Mouse (Mus musculus) testis, postnatal 14 days (tissue): Measurements from ENCODE around the gene Mepe.

Source experiments
- DNase-seq: peaks from one replicate; pipeline ENCODE4 v3.0.0; 2021; ENCODE audit warnings: low spot score

Gene Mepe

GRCm38 (mm10) chr5:104351874-104352273 is 26.7 kb downstream of the Mepe start:
- DNase-seq = no peak

GRCm38 (mm10) chr5:104357575-104357974 is 32.4 kb downstream of the Mepe start:
- no peak for DNase-seq

- no peak for DNase-seq
Measured at GRCm38 (mm10) chr5:104358592-104358991, 33.5 kb downstream of the Mepe start.

GRCm38 (mm10) chr5:104359257-104359656 is 34.1 kb downstream of the Mepe start:
- no peak for DNase-seq

GRCm38 (mm10) chr5:104370580-104370979 is 45.5 kb downstream of the Mepe start:
- no peak for DNase-seq

DNA sequence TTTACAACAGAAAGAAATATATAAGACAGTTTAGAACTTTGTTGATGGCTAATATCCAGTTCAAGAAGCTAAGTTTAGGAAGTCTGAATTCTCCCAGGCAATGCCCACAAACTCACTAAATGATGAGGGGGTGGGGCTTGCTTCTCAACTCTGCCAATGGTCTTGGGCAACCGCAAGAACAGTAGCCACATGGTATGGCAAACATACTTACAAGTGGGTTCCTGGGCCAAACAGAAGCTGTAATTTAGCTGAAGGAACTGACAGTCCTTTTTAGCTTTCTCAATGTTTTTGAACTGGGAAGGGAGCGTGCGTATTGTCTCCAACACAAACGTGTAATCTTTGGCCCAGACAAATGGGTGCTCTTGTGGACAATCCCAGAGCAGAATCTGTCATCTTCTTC is 46.2 kb downstream of the Mepe start:
- no peak for DNase-seq

- no peak for DNase-seq
Measured at GRCm38 (mm10) chr5:104373648-104374307, 48.6 kb downstream of the Mepe start.

- DNase-seq = peak; percentile 78
Measured at GRCm38 (mm10) chr5:104374308-104374660, 49.2 kb downstream of the Mepe start.

DNA sequence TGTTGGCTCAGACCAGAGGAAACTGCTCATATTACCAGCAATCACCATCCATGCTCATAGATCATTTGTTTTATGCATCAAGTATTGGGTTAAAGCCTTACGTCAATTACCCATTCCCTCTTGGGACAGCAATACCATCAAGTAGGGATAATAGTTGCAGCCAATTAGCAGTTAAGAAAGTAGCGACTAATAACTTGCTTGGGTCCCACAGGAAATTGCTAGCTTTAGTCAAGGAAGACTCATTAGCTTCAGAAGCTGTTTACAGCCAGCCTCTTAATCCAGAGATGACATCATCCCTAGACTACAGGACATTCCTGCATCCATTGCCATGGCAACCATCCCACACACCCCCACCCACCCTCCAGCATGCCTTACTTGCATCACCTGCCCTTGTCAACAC is 50.0 kb downstream of the Mepe start:
- no peak for DNase-seq

- DNase-seq = no peak
Measured at GRCm38 (mm10) chr5:104376890-104377289, 51.8 kb downstream of the Mepe start.

- no peak for DNase-seq
Measured at GRCm38 (mm10) chr5:104380574-104380973, 55.4 kb downstream of the Mepe start.

DNA sequence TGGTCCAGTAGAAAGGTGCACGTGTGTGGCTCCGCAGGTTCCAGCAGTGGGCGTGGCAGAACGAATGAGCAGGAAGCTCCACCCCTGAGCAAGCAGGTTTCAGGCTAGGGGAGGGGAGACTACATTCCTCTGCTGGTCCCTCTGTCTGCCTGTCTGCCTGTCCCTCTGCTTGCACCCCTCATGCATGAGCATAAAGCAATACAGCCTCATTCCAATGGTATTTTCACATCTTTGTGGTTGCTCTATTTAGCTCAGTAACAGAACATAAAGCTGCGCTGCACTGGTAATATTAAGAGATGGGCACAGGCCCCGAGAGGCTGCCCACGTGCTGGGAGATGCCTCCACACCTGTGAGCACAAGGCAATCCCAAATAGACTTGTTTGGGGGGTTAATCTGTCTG is 56.5 kb downstream of the Mepe start:
- no peak for DNase-seq

DNA sequence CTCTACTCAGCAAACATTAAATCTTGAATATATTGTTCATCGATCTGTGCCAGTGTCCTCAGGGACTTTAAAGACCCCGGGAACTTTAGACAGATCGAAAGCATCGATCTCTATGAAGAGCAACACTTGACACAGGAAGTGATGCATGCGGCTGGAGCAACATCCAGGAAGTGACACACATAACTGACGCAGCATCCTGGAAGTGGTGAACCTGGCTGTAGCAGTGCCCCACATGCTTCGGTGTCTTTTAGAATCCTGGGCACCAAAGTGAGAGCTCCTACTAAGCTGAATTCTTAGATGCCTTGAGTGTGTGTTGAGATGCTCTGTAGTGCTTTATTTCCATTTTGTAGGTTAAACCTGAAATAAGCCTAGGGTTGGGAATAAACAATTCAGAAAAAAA is 59.4 kb downstream of the Mepe start:
- no peak for DNase-seq

DNA sequence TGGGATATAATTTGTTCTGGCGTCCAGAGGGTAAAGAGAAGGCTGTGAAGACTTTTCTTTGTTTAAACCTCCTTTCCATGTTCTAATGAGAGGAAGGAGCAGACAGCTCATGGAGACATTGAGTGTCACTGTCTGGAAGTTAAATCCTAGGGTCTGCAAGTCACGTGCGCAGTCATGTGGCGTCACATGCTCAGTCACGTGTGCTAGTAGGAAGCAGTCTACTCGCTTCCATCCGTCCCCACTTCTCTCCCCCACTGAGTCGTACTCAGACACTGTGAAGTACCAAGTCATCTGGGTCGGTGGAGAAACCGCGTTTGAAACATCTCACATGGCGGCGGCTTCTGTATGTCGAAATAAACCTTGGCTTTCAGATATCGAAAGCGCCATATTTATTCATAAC is 60.4 kb downstream of the Mepe start:
- DNase-seq = peak; percentile 26

DNA sequence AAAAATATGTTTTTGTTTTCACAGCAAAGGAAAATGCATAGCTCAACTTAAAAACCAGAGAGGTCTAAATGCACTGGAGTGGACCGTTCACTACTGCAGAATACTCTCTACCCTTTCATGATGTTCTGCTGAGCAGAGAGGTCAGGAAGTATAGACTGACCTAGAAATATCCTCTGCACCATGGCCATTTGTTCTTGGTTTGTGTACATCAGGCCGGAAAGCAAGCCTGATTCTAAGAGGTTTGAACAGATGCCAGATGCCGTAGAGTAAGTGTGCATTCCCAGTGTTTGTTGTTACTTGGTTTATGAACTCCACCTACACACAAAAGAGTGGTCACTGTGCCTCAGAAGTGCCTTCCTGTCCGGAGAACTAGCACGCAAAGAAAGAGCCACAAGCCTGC is 61.8 kb downstream of the Mepe start:
- no peak for DNase-seq
